12 mouse cellular contexts compared by ENCODE assay signal in genomic region chr3:22144255-22144654, GRCm38 (mm10).
DNase-seq lines count a peak whose midpoint lies in the region; ATAC-seq and TF ChIP-seq lines count a peak whose summit lies in the region.
"Had no signal": no experiment of that assay in that cellular context is flagged by ENCODE, and none has a peak within 500 bp of the region (broad histone marks: within the 10 kb centered on the region; RNA-seq: fewer than 3 reads in every experiment).

No protein-coding gene starts in this region.

- no peaks in the 10 kb centered on the region for H3K36me3 ChIP-seq in forebrain, postnatal 0 days (ENCODE audit: insufficient read depth)
- H3K36me3 ChIP-seq in forebrain, embryonic 12.5 days (replicated peaks): no peaks in the 10 kb centered on the region
- H3K36me3 ChIP-seq: liver, embryonic 15.5 days had no signal

- DNase-seq in forebrain, postnatal 0 days: no peak
- DNase-seq in kidney, postnatal 14 days: peak; percentile 50
- DNase-seq in kidney, postnatal 4 days: no peak
- peak; percentile 70 for DNase-seq in 416B (ENCODE audit: low read depth)
- peak; percentile 31 to 54 for DNase-seq in kidney, postnatal 36 days
- no peak for DNase-seq in testis, postnatal 10 days (ENCODE audit: low spot score)
- no peak for DNase-seq in gastrocnemius, postnatal 4 days (ENCODE audit: low spot score in 2 of 2)
- DNase-seq: adrenal gland, postnatal 10 days; cerebellum, postnatal 25 days; spleen, adult 18-20 months had no signal

- no peak overlapping the region for H3K4me2 ChIP-seq in forebrain, postnatal 0 days (ENCODE audit: low read depth)
- no peak overlapping the region for H3K4me2 ChIP-seq in forebrain, embryonic 12.5 days
- H3K4me2 ChIP-seq: liver, embryonic 15.5 days had no signal

- no peak overlapping the region for H3K9ac ChIP-seq in forebrain, postnatal 0 days
- H3K9ac ChIP-seq in forebrain, embryonic 12.5 days: no peak overlapping the region
- H3K9ac ChIP-seq: liver, embryonic 15.5 days had no signal

- TF ChIP-seq CTCF in forebrain, postnatal 0 days (IDR thresholded peaks at IDR 0.05; ENCODE audit: low read depth): peak; percentile 44; the same call in 1 of the 2 replicates

- no peak overlapping the region for H3K27ac ChIP-seq in forebrain, postnatal 0 days (ENCODE audit: low read depth, low read length)
- no peak overlapping the region for H3K27ac ChIP-seq in forebrain, embryonic 12.5 days
- H3K27ac ChIP-seq: liver, embryonic 15.5 days had no signal

- 96% methylated on average over 2 of the region's 2 CpGs for WGBS in forebrain, postnatal 0 days
- WGBS in forebrain, embryonic 12.5 days: 90% methylated on average over 2 of the region's 2 CpGs

- no peaks in the 10 kb centered on the region for H3K4me1 ChIP-seq in forebrain, postnatal 0 days (ENCODE audit: insufficient read depth)
- peaks cover 13% of the 10 kb centered on the region; the same call in 1 of the 2 replicates for H3K4me1 ChIP-seq in forebrain, embryonic 12.5 days

- no peak overlapping the region for H3K4me3 ChIP-seq in forebrain, postnatal 0 days (ENCODE audit: low read depth, low read length)
- no peak overlapping the region for H3K4me3 ChIP-seq in forebrain, embryonic 12.5 days (replicated peaks)
- H3K4me3 ChIP-seq: liver, embryonic 15.5 days had no signal

- no peaks in the 10 kb centered on the region for H3K27me3 ChIP-seq in forebrain, postnatal 0 days (ENCODE audit: insufficient read depth, low read length)
- no peaks in the 10 kb centered on the region for H3K27me3 ChIP-seq in forebrain, embryonic 12.5 days
- H3K27me3 ChIP-seq: liver, embryonic 15.5 days had no signal

- no peak for ATAC-seq in forebrain, postnatal 0 days
- ATAC-seq in forebrain, embryonic 12.5 days (ENCODE audit: low FRiP score): no peak

- H3K9me3 ChIP-seq in forebrain, postnatal 0 days (ENCODE audit: low read length): no peaks in the 10 kb centered on the region
- H3K9me3 ChIP-seq in forebrain, embryonic 12.5 days: no peaks in the 10 kb centered on the region
- H3K9me3 ChIP-seq: liver, embryonic 15.5 days had no signal

Comparison
In these comparisons a context has a peak if more than half of its experiments do, and no peak if none do; other contexts are left out.
1. DNase-seq: peak in kidney, postnatal 14 days (single experiment), 416B (single experiment) and kidney, postnatal 36 days (2 of 2); none in forebrain, postnatal 0 days (single experiment), kidney, postnatal 4 days (0 of 2), testis, postnatal 10 days (single experiment) and gastrocnemius, postnatal 4 days (0 of 2).